Mouse (Mus musculus): ENCODE measurements around the gene Adamts14. TPM values are rescaled to one million over a fixed set of nuclear protein-coding genes. Genes with fewer than 3 reads are reported as not detected.

Adamts14 gene
- polyA plus RNA-seq, 1 experiment from 2014 or later = 0.29 TPM

- Histone ChIP-seq H3K27ac (ENCODE audit: low read length) (no peak overlapping the region), H3K4me2 (ENCODE audit: low read length) (no peak overlapping the region), H3K27me3 (ENCODE audit: control insufficient read depth, insufficient read depth, low read depth, low read length) (no peaks in the 10 kb centered on the region), H3K4me3 (ENCODE audit: low read depth, low read length) (no peak overlapping the region), H3K9me3 (replicated peaks; ENCODE audit: control insufficient read depth, low read length, poor library complexity, severe bottlenecking) (no peaks in the 10 kb centered on the region), H3K36me3 (ENCODE audit: control insufficient read depth, insufficient read depth, low read length) (no peaks in the 10 kb centered on the region), H3K4me1 (ENCODE audit: control insufficient read depth, insufficient read depth, low read length) (no peaks in the 10 kb centered on the region), H3K9ac (ENCODE audit: low read depth, low read length) (no peak overlapping the region)
- no peak for ATAC-seq
- 88% methylated on average over 4 of the region's 4 CpGs for WGBS
Measured at GRCm38 (mm10) chr10:61284309-61284708, 11.1 kb upstream of the Adamts14 start.

GRCm38 (mm10) chr10:61281115-61281514, 7.9 kb upstream of the Adamts14 start:
- ATAC-seq = no peak
- no peaks in the 10 kb centered on the region for H3K4me1 ChIP-seq (ENCODE audit: control insufficient read depth, insufficient read depth, low read length)
- H3K36me3 ChIP-seq (ENCODE audit: control insufficient read depth, insufficient read depth, low read length) = no peaks in the 10 kb centered on the region
- H3K27me3 ChIP-seq (ENCODE audit: control insufficient read depth, insufficient read depth, low read depth, low read length) = no peaks in the 10 kb centered on the region
- H3K27ac ChIP-seq (ENCODE audit: low read length) = no peak overlapping the region
- H3K9ac ChIP-seq (ENCODE audit: low read depth, low read length) = no peak overlapping the region
- WGBS = 85% methylated on average over 5 of the region's 5 CpGs
- no peak overlapping the region for H3K4me2 ChIP-seq (ENCODE audit: low read length)
- H3K4me3 ChIP-seq (ENCODE audit: low read depth, low read length) = no peak overlapping the region
- H3K9me3 ChIP-seq (replicated peaks; ENCODE audit: control insufficient read depth, low read length, poor library complexity, severe bottlenecking) = no peaks in the 10 kb centered on the region

- Histone ChIP-seq H3K4me3 (ENCODE audit: low read depth, low read length) (no peak overlapping the region), H3K9ac (ENCODE audit: low read depth, low read length) (no peak overlapping the region), H3K9me3 (replicated peaks; ENCODE audit: control insufficient read depth, low read length, poor library complexity, severe bottlenecking) (no peaks in the 10 kb centered on the region), H3K4me2 (ENCODE audit: low read length) (no peak overlapping the region), H3K4me1 (ENCODE audit: control insufficient read depth, insufficient read depth, low read length) (peaks cover 6% of the 10 kb centered on the region; the same call in 1 of the 2 replicates), H3K27ac (ENCODE audit: low read length) (no peak overlapping the region), H3K27me3 (ENCODE audit: control insufficient read depth, insufficient read depth, low read depth, low read length) (peaks cover 15% of the 10 kb centered on the region), H3K36me3 (ENCODE audit: control insufficient read depth, insufficient read depth, low read length) (no peaks in the 10 kb centered on the region)
- WGBS = 64% methylated on average over 14 of the region's 14 CpGs
- ATAC-seq = no peak
Measured at GRCm38 (mm10) chr10:61277918-61278674, 4.9 kb upstream of the Adamts14 start.

GRCm38 (mm10) chr10:61277051-61277450, 3.8 kb upstream of the Adamts14 start:
- H3K27ac ChIP-seq (ENCODE audit: low read length) = no peak overlapping the region
- no peaks in the 10 kb centered on the region for H3K9me3 ChIP-seq (replicated peaks; ENCODE audit: control insufficient read depth, low read length, poor library complexity, severe bottlenecking)
- no peak overlapping the region for H3K4me3 ChIP-seq (ENCODE audit: low read depth, low read length)
- peaks cover 17% of the 10 kb centered on the region for H3K27me3 ChIP-seq (ENCODE audit: control insufficient read depth, insufficient read depth, low read depth, low read length)
- no peak overlapping the region for H3K9ac ChIP-seq (ENCODE audit: low read depth, low read length)
- no peak for ATAC-seq
- H3K4me2 ChIP-seq (ENCODE audit: low read length) = no peak overlapping the region
- WGBS = 92% methylated on average over 6 of the region's 6 CpGs
- peaks cover 6% of the 10 kb centered on the region; the same call in 1 of the 2 replicates for H3K4me1 ChIP-seq (ENCODE audit: control insufficient read depth, insufficient read depth, low read length)
- H3K36me3 ChIP-seq (ENCODE audit: control insufficient read depth, insufficient read depth, low read length) = no peaks in the 10 kb centered on the region

- H3K4me1 ChIP-seq (ENCODE audit: control insufficient read depth, insufficient read depth, low read length) = peaks cover 6% of the 10 kb centered on the region; the same call in 1 of the 2 replicates
- H3K4me3 ChIP-seq (ENCODE audit: low read depth, low read length) = no peak overlapping the region
- H3K27ac ChIP-seq (ENCODE audit: low read length) = no peak overlapping the region
- peaks cover 17% of the 10 kb centered on the region for H3K27me3 ChIP-seq (ENCODE audit: control insufficient read depth, insufficient read depth, low read depth, low read length)
- no peaks in the 10 kb centered on the region for H3K36me3 ChIP-seq (ENCODE audit: control insufficient read depth, insufficient read depth, low read length)
- H3K9ac ChIP-seq (ENCODE audit: low read depth, low read length) = no peak overlapping the region
- 5% methylated on average over 5 of the region's 5 CpGs for WGBS
- no peak for ATAC-seq
- no peaks in the 10 kb centered on the region for H3K9me3 ChIP-seq (replicated peaks; ENCODE audit: control insufficient read depth, low read length, poor library complexity, severe bottlenecking)
- no peak overlapping the region for H3K4me2 ChIP-seq (ENCODE audit: low read length)
Measured at GRCm38 (mm10) chr10:61275669-61276110, 2.5 kb upstream of the Adamts14 start.

GRCm38 (mm10) chr10:61274532-61274931, 1.3 kb upstream of the Adamts14 start:
- no peaks in the 10 kb centered on the region for H3K9me3 ChIP-seq (replicated peaks; ENCODE audit: control insufficient read depth, low read length, poor library complexity, severe bottlenecking)
- no peak overlapping the region for H3K4me3 ChIP-seq (ENCODE audit: low read depth, low read length)
- H3K27me3 ChIP-seq (ENCODE audit: control insufficient read depth, insufficient read depth, low read depth, low read length) = peaks cover 17% of the 10 kb centered on the region
- 68% methylated on average over 2 of the region's 2 CpGs for WGBS
- no peaks in the 10 kb centered on the region for H3K36me3 ChIP-seq (ENCODE audit: control insufficient read depth, insufficient read depth, low read length)
- no peak overlapping the region for H3K4me2 ChIP-seq (ENCODE audit: low read length)
- no peak for ATAC-seq
- H3K9ac ChIP-seq (ENCODE audit: low read depth, low read length) = no peak overlapping the region
- H3K27ac ChIP-seq (ENCODE audit: low read length) = no peak overlapping the region
- peaks cover 6% of the 10 kb centered on the region; the same call in 1 of the 2 replicates for H3K4me1 ChIP-seq (ENCODE audit: control insufficient read depth, insufficient read depth, low read length)

GRCm38 (mm10) chr10:61273844-61274215, 592 bp upstream of the Adamts14 start:
- 55% methylated on average over 7 of the region's 7 CpGs for WGBS
- Histone ChIP-seq H3K4me3 (ENCODE audit: low read depth, low read length) (peak overlapping the region; percentile 56; the same call in 1 of the 2 replicates), H3K36me3 (ENCODE audit: control insufficient read depth, insufficient read depth, low read length) (no peaks in the 10 kb centered on the region), H3K4me2 (ENCODE audit: low read length) (peak overlapping the region; percentile 97), H3K9me3 (replicated peaks; ENCODE audit: control insufficient read depth, low read length, poor library complexity, severe bottlenecking) (no peaks in the 10 kb centered on the region), H3K27me3 (ENCODE audit: control insufficient read depth, insufficient read depth, low read depth, low read length) (peaks cover 17% of the 10 kb centered on the region), H3K27ac (ENCODE audit: low read length) (no peak overlapping the region), H3K4me1 (ENCODE audit: control insufficient read depth, insufficient read depth, low read length) (peaks cover 6% of the 10 kb centered on the region; the same call in 1 of the 2 replicates), H3K9ac (ENCODE audit: low read depth, low read length) (peak overlapping the region; percentile 67; the same call in 1 of the 2 replicates)
- no peak for ATAC-seq

- Histone ChIP-seq H3K4me2 (ENCODE audit: low read length) (peak overlapping the region; percentile 97), H3K9ac (ENCODE audit: low read depth, low read length) (peak overlapping the region; percentile 67), H3K36me3 (ENCODE audit: control insufficient read depth, insufficient read depth, low read length) (no peaks in the 10 kb centered on the region), H3K9me3 (replicated peaks; ENCODE audit: control insufficient read depth, low read length, poor library complexity, severe bottlenecking) (no peaks in the 10 kb centered on the region), H3K27ac (ENCODE audit: low read length) (no peak overlapping the region), H3K27me3 (ENCODE audit: control insufficient read depth, insufficient read depth, low read depth, low read length) (peaks cover 17% of the 10 kb centered on the region), H3K4me3 (ENCODE audit: low read depth, low read length) (peak overlapping the region; percentile 56), H3K4me1 (ENCODE audit: control insufficient read depth, insufficient read depth, low read length) (peaks cover 6% of the 10 kb centered on the region; the same call in 1 of the 2 replicates)
- WGBS = 39% methylated on average over 5 of the region's 5 CpGs
- 0 out of 2 replicates have a peak, but pooled peaks have one; percentile 6 for ATAC-seq
Measured at GRCm38 (mm10) chr10:61272631-61273030, 607 bp downstream of the Adamts14 start.

- H3K9me3 ChIP-seq (replicated peaks; ENCODE audit: control insufficient read depth, low read length, poor library complexity, severe bottlenecking) = no peaks in the 10 kb centered on the region
- H3K36me3 ChIP-seq (ENCODE audit: control insufficient read depth, insufficient read depth, low read length) = no peaks in the 10 kb centered on the region
- ATAC-seq = no peak
- H3K4me2 ChIP-seq (ENCODE audit: low read length) = no peak overlapping the region
- H3K4me1 ChIP-seq (ENCODE audit: control insufficient read depth, insufficient read depth, low read length) = peaks cover 6% of the 10 kb centered on the region; the same call in 1 of the 2 replicates
- H3K9ac ChIP-seq (ENCODE audit: low read depth, low read length) = no peak overlapping the region
- no peak overlapping the region for H3K27ac ChIP-seq (ENCODE audit: low read length)
- H3K27me3 ChIP-seq (ENCODE audit: control insufficient read depth, insufficient read depth, low read depth, low read length) = peaks cover 17% of the 10 kb centered on the region
- 55% methylated on average over 8 of the region's 8 CpGs for WGBS
- H3K4me3 ChIP-seq (ENCODE audit: low read depth, low read length) = no peak overlapping the region
Measured at GRCm38 (mm10) chr10:61272089-61272626, 1.1 kb downstream of the Adamts14 start.

Data from midbrain, embryonic 16.5 days (tissue).